Mouse (Mus musculus): ENCODE results near the gene Cnpy1. TPM values are rescaled to one million over a fixed set of nuclear protein-coding genes. Genes with fewer than 3 reads are reported as not detected.

The Cnpy1 gene
- polyA plus RNA-seq, 1 experiment from 2014 or later, result not detected

GRCm38 (mm10) chr5:28173674-28174073, 71.9 kb downstream of the Cnpy1 start:
- no peak overlapping the region for H3K4me3 ChIP-seq (ENCODE audit: control insufficient read depth in 1 of 2, insufficient read depth in 1 of 2, low read depth in 1 of 2, low read length in 2 of 2)
- H3K4me2 ChIP-seq (ENCODE audit: low read length), result no peak overlapping the region
- ATAC-seq (ENCODE audit: insufficient number of reproducible peaks, insufficient read depth, low FRiP score, low read depth), result no peak
- H3K36me3 ChIP-seq (ENCODE audit: control insufficient read depth, insufficient read depth, low read length), result no peaks in the 10 kb centered on the region
- 7% methylated on average over 1 of the region's 1 CpGs for WGBS
- H3K4me1 ChIP-seq (ENCODE audit: control insufficient read depth in 2 of 2, insufficient read depth in 2 of 2, low read length in 2 of 2), result peaks cover 0 to 3% of the 10 kb centered on the region in 2 experiments; a peak in 3 of 4 replicates
- H3K9ac ChIP-seq (ENCODE audit: low read length), result no peak overlapping the region
- peaks cover 95% of the 10 kb centered on the region for H3K27me3 ChIP-seq (ENCODE audit: control insufficient read depth, insufficient read depth, low read length)
- H3K27ac ChIP-seq (replicated peaks in 1 of 2; ENCODE audit: control insufficient read depth in 1 of 2, insufficient read depth in 1 of 2, low read depth in 2 of 2, low read length in 2 of 2), result no peak overlapping the region
- no peaks in the 10 kb centered on the region for H3K9me3 ChIP-seq (ENCODE audit: control insufficient read depth, low read length)

GRCm38 (mm10) chr5:28172921-28173670, 72.5 kb downstream of the Cnpy1 start:
- no peak overlapping the region for H3K27ac ChIP-seq (replicated peaks in 1 of 2; ENCODE audit: control insufficient read depth in 1 of 2, insufficient read depth in 1 of 2, low read depth in 2 of 2, low read length in 2 of 2)
- H3K9ac ChIP-seq (ENCODE audit: low read length), result no peak overlapping the region
- H3K27me3 ChIP-seq (ENCODE audit: control insufficient read depth, insufficient read depth, low read length), result peaks cover 94% of the 10 kb centered on the region
- whole genome bisulfite sequencing, result 8% methylated on average over 4 of the region's 4 CpGs
- H3K4me1 ChIP-seq (ENCODE audit: control insufficient read depth in 2 of 2, insufficient read depth in 2 of 2, low read length in 2 of 2), result peaks cover 0 to 7% of the 10 kb centered on the region in 2 experiments; a peak in 3 of 4 replicates
- H3K9me3 ChIP-seq (ENCODE audit: control insufficient read depth, low read length), result no peaks in the 10 kb centered on the region
- no peaks in the 10 kb centered on the region for H3K36me3 ChIP-seq (ENCODE audit: control insufficient read depth, insufficient read depth, low read length)
- no peak for ATAC-seq (ENCODE audit: insufficient number of reproducible peaks, insufficient read depth, low FRiP score, low read depth)
- H3K4me3 ChIP-seq (ENCODE audit: control insufficient read depth in 1 of 2, insufficient read depth in 1 of 2, low read depth in 1 of 2, low read length in 2 of 2), result no peak overlapping the region
- H3K4me2 ChIP-seq (ENCODE audit: low read length), result no peak overlapping the region

GRCm38 (mm10) chr5:28172261-28172920, 73.2 kb downstream of the Cnpy1 start:
- Histone ChIP-seq H3K4me2 (ENCODE audit: low read length) (no peak overlapping the region), H3K36me3 (ENCODE audit: control insufficient read depth, insufficient read depth, low read length) (no peaks in the 10 kb centered on the region), H3K4me3 (ENCODE audit: control insufficient read depth in 1 of 2, insufficient read depth in 1 of 2, low read depth in 1 of 2, low read length in 2 of 2) (no peak overlapping the region), H3K27me3 (ENCODE audit: control insufficient read depth, insufficient read depth, low read length) (peaks cover 89% of the 10 kb centered on the region), H3K27ac (replicated peaks in 1 of 2; ENCODE audit: control insufficient read depth in 1 of 2, insufficient read depth in 1 of 2, low read depth in 2 of 2, low read length in 2 of 2) (no peak overlapping the region), H3K9me3 (ENCODE audit: control insufficient read depth, low read length) (no peaks in the 10 kb centered on the region), H3K4me1 (ENCODE audit: control insufficient read depth in 2 of 2, insufficient read depth in 2 of 2, low read length in 2 of 2) (peaks cover 0 to 7% of the 10 kb centered on the region in 2 experiments; a peak in 3 of 4 replicates), H3K9ac (ENCODE audit: low read length) (no peak overlapping the region)
- no peak for ATAC-seq (ENCODE audit: insufficient number of reproducible peaks, insufficient read depth, low FRiP score, low read depth)
- 10% methylated on average over 8 of the region's 8 CpGs for WGBS

- H3K4me2 ChIP-seq (ENCODE audit: low read length), result no peak overlapping the region
- WGBS, result 18% methylated on average over 5 of the region's 5 CpGs
- ATAC-seq (ENCODE audit: insufficient number of reproducible peaks, insufficient read depth, low FRiP score, low read depth), result no peak
- H3K4me3 ChIP-seq (ENCODE audit: control insufficient read depth in 1 of 2, insufficient read depth in 1 of 2, low read depth in 1 of 2, low read length in 2 of 2), result no peak overlapping the region
- H3K27me3 ChIP-seq (ENCODE audit: control insufficient read depth, insufficient read depth, low read length), result peaks cover 87% of the 10 kb centered on the region
- H3K27ac ChIP-seq (replicated peaks in 1 of 2; ENCODE audit: control insufficient read depth in 1 of 2, insufficient read depth in 1 of 2, low read depth in 2 of 2, low read length in 2 of 2), result no peak overlapping the region
- H3K9me3 ChIP-seq (ENCODE audit: control insufficient read depth, low read length), result no peaks in the 10 kb centered on the region
- H3K4me1 ChIP-seq (ENCODE audit: control insufficient read depth in 2 of 2, insufficient read depth in 2 of 2, low read length in 2 of 2), result peaks cover 3 to 12% of the 10 kb centered on the region in 2 experiments; a peak in 3 of 4 replicates
- H3K9ac ChIP-seq (ENCODE audit: low read length), result no peak overlapping the region
- no peaks in the 10 kb centered on the region for H3K36me3 ChIP-seq (ENCODE audit: control insufficient read depth, insufficient read depth, low read length)
Measured at GRCm38 (mm10) chr5:28171667-28172066, 73.9 kb downstream of the Cnpy1 start.

GRCm38 (mm10) chr5:28170892-28171291, 74.7 kb downstream of the Cnpy1 start:
- Histone ChIP-seq H3K4me1 (ENCODE audit: control insufficient read depth in 2 of 2, insufficient read depth in 2 of 2, low read length in 2 of 2) (peaks cover 3 to 19% of the 10 kb centered on the region in 2 experiments; a peak in 3 of 4 replicates), H3K27me3 (ENCODE audit: control insufficient read depth, insufficient read depth, low read length) (peaks cover 87% of the 10 kb centered on the region), H3K4me3 (ENCODE audit: control insufficient read depth in 1 of 2, insufficient read depth in 1 of 2, low read depth in 1 of 2, low read length in 2 of 2) (no peak overlapping the region), H3K9ac (ENCODE audit: low read length) (no peak overlapping the region), H3K27ac (replicated peaks in 1 of 2; ENCODE audit: control insufficient read depth in 1 of 2, insufficient read depth in 1 of 2, low read depth in 2 of 2, low read length in 2 of 2) (no peak overlapping the region), H3K36me3 (ENCODE audit: control insufficient read depth, insufficient read depth, low read length) (no peaks in the 10 kb centered on the region), H3K4me2 (ENCODE audit: low read length) (no peak overlapping the region), H3K9me3 (ENCODE audit: control insufficient read depth, low read length) (no peaks in the 10 kb centered on the region)
- WGBS, result 4% methylated on average over 19 of the region's 19 CpGs
- ATAC-seq (ENCODE audit: insufficient number of reproducible peaks, insufficient read depth, low FRiP score, low read depth), result no peak

GRCm38 (mm10) chr5:28170081-28170480, 75.5 kb downstream of the Cnpy1 start:
- ATAC-seq (ENCODE audit: insufficient number of reproducible peaks, insufficient read depth, low FRiP score, low read depth), result no peak
- Histone ChIP-seq H3K9ac (ENCODE audit: low read length) (no peak overlapping the region), H3K27me3 (ENCODE audit: control insufficient read depth, insufficient read depth, low read length) (peaks cover 86% of the 10 kb centered on the region), H3K9me3 (ENCODE audit: control insufficient read depth, low read length) (no peaks in the 10 kb centered on the region), H3K4me2 (ENCODE audit: low read length) (no peak overlapping the region), H3K4me3 (ENCODE audit: control insufficient read depth in 1 of 2, insufficient read depth in 1 of 2, low read depth in 1 of 2, low read length in 2 of 2) (no peak overlapping the region), H3K27ac (replicated peaks in 1 of 2; ENCODE audit: control insufficient read depth in 1 of 2, insufficient read depth in 1 of 2, low read depth in 2 of 2, low read length in 2 of 2) (no peak overlapping the region), H3K36me3 (ENCODE audit: control insufficient read depth, insufficient read depth, low read length) (no peaks in the 10 kb centered on the region), H3K4me1 (ENCODE audit: control insufficient read depth in 2 of 2, insufficient read depth in 2 of 2, low read length in 2 of 2) (peaks cover 3 to 24% of the 10 kb centered on the region in 2 experiments; a peak in 3 of 4 replicates)
- WGBS, result 6% methylated on average over 17 of the region's 17 CpGs

GRCm38 (mm10) chr5:28169166-28169801, 76.3 kb downstream of the Cnpy1 start:
- Histone ChIP-seq H3K27me3 (ENCODE audit: control insufficient read depth, insufficient read depth, low read length) (peaks cover 86% of the 10 kb centered on the region), H3K4me2 (ENCODE audit: low read length) (no peak overlapping the region), H3K9ac (ENCODE audit: low read length) (no peak overlapping the region), H3K27ac (replicated peaks in 1 of 2; ENCODE audit: control insufficient read depth in 1 of 2, insufficient read depth in 1 of 2, low read depth in 2 of 2, low read length in 2 of 2) (no peak overlapping the region), H3K9me3 (ENCODE audit: control insufficient read depth, low read length) (no peaks in the 10 kb centered on the region), H3K4me1 (ENCODE audit: control insufficient read depth in 2 of 2, insufficient read depth in 2 of 2, low read length in 2 of 2) (peaks cover 3 to 24% of the 10 kb centered on the region in 2 experiments; a peak in 3 of 4 replicates), H3K4me3 (ENCODE audit: control insufficient read depth in 1 of 2, insufficient read depth in 1 of 2, low read depth in 1 of 2, low read length in 2 of 2) (no peak overlapping the region), H3K36me3 (ENCODE audit: control insufficient read depth, insufficient read depth, low read length) (no peaks in the 10 kb centered on the region)
- ATAC-seq (ENCODE audit: insufficient number of reproducible peaks, insufficient read depth, low FRiP score, low read depth), result no peak
- 5% methylated on average over 5 of the region's 5 CpGs for WGBS

Measured in heart, embryonic 14.5 days (tissue).